Mouse (Mus musculus) midbrain, embryonic 11.5 days (tissue): ENCODE data around the gene Grpel1. TPM values are rescaled to one million over a fixed set of nuclear protein-coding genes. Genes with fewer than 3 reads are reported as not detected.

ENCODE experiments used
- ATAC-seq: fragments of 200-750 bp; cut with Nextera tagmentation; 2 replicates; pipeline ENCODE4 v1.8.0; 2017; ENCODE audit warnings: moderate TSS enrichment, moderate library complexity; ENCODE audit not compliant: low FRiP score
- DNase-seq: peaks from one replicate; pipeline ENCODE4 v3.0.0; 2015; ENCODE audit warnings: low spot score; ENCODE audit errors: missing footprints
- H3K27ac ChIP-seq: fragments of 300-500 bp; sonication (generic); 2 replicates; pipeline ENCODE4 v1.5.1; 2014; ENCODE audit warnings: low read depth, low read length
- H3K27me3 ChIP-seq: fragments of 300-500 bp; sonication (generic); 2 replicates; pipeline ENCODE4 v1.6.1; 2014; ENCODE audit warnings: mild to moderate bottlenecking, low read length, moderate library complexity, mixed read lengths; ENCODE audit not compliant: control insufficient read depth, insufficient read depth
- H3K36me3 ChIP-seq: fragments of 300-500 bp; sonication (generic); 2 replicates; pipeline ENCODE4 v1.6.1; 2014; ENCODE audit warnings: mild to moderate bottlenecking, low read length, moderate library complexity, mixed read lengths; ENCODE audit not compliant: control insufficient read depth, insufficient read depth
- H3K4me1 ChIP-seq: fragments of 300-500 bp; sonication (generic); 2 replicates; pipeline ENCODE4 v1.6.1; 2014; ENCODE audit warnings: low read length; ENCODE audit not compliant: control insufficient read depth, insufficient read depth
- H3K4me2 ChIP-seq: fragments of 300-500 bp; sonication (generic); 2 replicates; pipeline ENCODE4 v1.6.1; 2014; ENCODE audit warnings: mild to moderate bottlenecking, moderate library complexity
- H3K4me3 ChIP-seq: fragments of 300-500 bp; sonication (generic); 2 replicates; pipeline ENCODE4 v1.5.1; 2014; ENCODE audit warnings: low read depth, low read length
- H3K9ac ChIP-seq: fragments of 300-500 bp; sonication (generic); 2 replicates; pipeline ENCODE4 v1.6.1; 2014; ENCODE audit warnings: low read length
- H3K9me3 ChIP-seq: fragments of 300-500 bp; sonication (generic); 2 replicates; pipeline ENCODE4 v1.6.1; 2016; ENCODE audit warnings: low read length; ENCODE audit not compliant: control insufficient read depth
- WGBS: fragments of 180-500 bp; shearing (Covaris S2); extraction: QIAGEN DNeasy Blood & Tissue Kit; methylation state at CpG from one replicate; pipeline ENCODE4 v1.1.7; 2014; 5-methylcytosine and 5-hydroxymethylcytosine counted together
- polyA plus RNA-seq: library from polyadenylated mRNA; unstranded; fragments of >200 nt; fragmentation: Nextera tagmentation; extraction: Ambion mirVana; gene quantifications from 2 replicates; pipeline ENCODE4 v1.2.1, GENCODE M21; 2014

Gene Grpel1
- polyA plus RNA-seq, 1 experiment from 2014 or later, result 58.5 TPM

DNA sequence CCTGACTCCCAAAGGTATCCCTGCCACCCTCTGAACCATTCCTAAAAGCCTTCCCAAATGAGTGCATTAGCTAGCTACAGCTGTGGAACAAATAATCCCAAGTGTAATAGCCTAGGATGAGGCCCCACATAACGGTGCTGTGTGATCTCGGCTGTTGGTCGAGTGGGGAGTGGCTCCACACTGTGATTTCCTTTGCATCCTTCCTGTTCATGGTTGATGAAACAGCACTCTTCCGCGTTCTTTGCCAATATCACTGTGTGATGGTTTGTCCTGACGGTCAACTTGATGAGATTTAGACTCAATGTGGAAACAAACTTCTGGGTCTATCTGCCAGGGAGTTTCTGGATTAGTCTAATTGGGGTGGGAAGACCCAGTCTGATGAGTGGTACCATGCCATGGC lies 12.0 kb upstream of the Grpel1 start:
- H3K4me2 ChIP-seq, result no peak overlapping the region
- ATAC-seq (no peak), DNase-seq (no peak)
- H3K27ac ChIP-seq, result no peak overlapping the region
- H3K4me3 ChIP-seq, result no peak overlapping the region
- WGBS, result 85% methylated on average over 6 of the region's 6 CpGs
- H3K36me3 ChIP-seq, result no peaks in the 10 kb centered on the region
- H3K4me1 ChIP-seq, result no peaks in the 10 kb centered on the region
- H3K27me3 ChIP-seq, result no peaks in the 10 kb centered on the region
- H3K9ac ChIP-seq, result no peak overlapping the region
- H3K9me3 ChIP-seq, result no peaks in the 10 kb centered on the region

DNA sequence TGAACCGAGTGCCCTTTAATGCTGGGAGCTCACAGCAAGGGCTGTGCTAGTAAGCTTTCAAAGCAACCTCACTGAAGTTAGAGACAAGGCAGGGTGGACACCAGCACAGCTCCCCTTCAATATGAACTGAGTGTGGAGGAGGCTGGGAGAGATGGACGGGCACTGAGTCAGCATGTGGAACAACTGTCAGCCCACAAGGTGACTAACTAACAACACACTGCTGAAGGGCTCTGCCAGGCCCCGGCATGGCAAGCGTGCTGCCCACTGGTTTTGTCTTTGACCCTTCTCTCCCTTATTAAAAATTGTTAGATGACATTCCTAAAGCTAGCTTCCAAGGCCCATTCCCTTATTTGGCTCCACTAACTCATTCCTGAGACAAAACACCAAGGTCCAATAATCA lies 7.1 kb upstream of the Grpel1 start:
- ATAC-seq (no peak), DNase-seq (peak; percentile 33)
- Histone ChIP-seq H3K4me3 (no peak overlapping the region), H3K36me3 (no peaks in the 10 kb centered on the region), H3K27me3 (no peaks in the 10 kb centered on the region), H3K9me3 (no peaks in the 10 kb centered on the region), H3K9ac (no peak overlapping the region), H3K4me1 (0 out of 2 replicates have a peak, but pooled peaks cover under 1% of the 10 kb centered on the region), H3K4me2 (no peak overlapping the region), H3K27ac (no peak overlapping the region)
- WGBS, result 79% methylated on average over 4 of the region's 4 CpGs

DNA sequence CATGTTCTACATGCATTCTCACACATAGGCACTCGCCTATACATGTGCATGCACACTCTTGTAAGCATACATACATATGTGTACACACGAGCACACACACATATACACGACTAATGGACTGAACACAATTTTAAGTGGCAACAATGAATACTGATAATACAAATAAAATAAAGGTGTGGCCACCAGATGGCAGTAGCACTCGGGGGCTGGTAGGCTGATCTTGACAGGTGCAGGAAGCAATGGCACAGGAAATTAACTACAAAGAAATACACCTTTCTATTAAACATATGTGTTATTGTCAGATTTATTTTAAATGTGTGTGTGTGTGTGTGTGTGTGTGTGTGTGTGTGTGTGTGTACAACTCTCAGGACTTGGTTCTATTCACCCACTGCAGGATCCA lies 5.9 kb upstream of the Grpel1 start:
- WGBS, result 19% methylated on average over 4 of the region's 4 CpGs

DNA sequence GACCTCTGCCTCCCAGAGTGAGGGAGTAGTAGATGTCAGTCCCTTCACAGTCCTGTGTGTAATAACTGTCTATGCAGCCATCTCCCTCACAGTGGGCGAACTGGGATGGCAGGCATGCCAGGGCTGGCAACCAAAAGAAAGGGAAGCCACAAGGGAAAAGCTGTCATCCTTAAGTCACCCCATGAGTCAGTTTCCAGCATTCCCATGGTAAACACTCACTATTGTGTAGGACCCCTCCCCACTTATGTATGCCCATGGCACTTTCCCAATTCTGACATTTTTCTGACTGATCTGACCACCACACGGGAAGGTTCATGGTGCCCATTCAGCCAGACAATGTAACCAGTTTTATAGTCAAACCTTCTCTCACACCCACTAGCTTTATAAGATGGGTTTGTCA lies 4.1 kb upstream of the Grpel1 start:
- Histone ChIP-seq H3K4me3 (no peak overlapping the region), H3K9ac (no peak overlapping the region), H3K36me3 (no peaks in the 10 kb centered on the region), H3K4me1 (peaks cover 16% of the 10 kb centered on the region), H3K27me3 (no peaks in the 10 kb centered on the region), H3K4me2 (no peak overlapping the region), H3K9me3 (no peaks in the 10 kb centered on the region), H3K27ac (no peak overlapping the region)
- DNase-seq (no peak), ATAC-seq (no peak)
- WGBS, result 80% methylated on average over 2 of the region's 2 CpGs

More for the DNA sequence above, 5.9 kb upstream of the Grpel1 start:
- no peak overlapping the region for H3K9ac ChIP-seq
- DNase-seq (peak; percentile 92), ATAC-seq (peak; percentile 22; the same call in 1 of the 2 replicates)
- no peaks in the 10 kb centered on the region for H3K27me3 ChIP-seq
- no peaks in the 10 kb centered on the region for H3K9me3 ChIP-seq
- H3K4me1 ChIP-seq, result peaks cover 9% of the 10 kb centered on the region
- no peak overlapping the region for H3K4me2 ChIP-seq
- H3K27ac ChIP-seq, result no peak overlapping the region
- no peaks in the 10 kb centered on the region for H3K36me3 ChIP-seq
- no peak overlapping the region for H3K4me3 ChIP-seq

DNA sequence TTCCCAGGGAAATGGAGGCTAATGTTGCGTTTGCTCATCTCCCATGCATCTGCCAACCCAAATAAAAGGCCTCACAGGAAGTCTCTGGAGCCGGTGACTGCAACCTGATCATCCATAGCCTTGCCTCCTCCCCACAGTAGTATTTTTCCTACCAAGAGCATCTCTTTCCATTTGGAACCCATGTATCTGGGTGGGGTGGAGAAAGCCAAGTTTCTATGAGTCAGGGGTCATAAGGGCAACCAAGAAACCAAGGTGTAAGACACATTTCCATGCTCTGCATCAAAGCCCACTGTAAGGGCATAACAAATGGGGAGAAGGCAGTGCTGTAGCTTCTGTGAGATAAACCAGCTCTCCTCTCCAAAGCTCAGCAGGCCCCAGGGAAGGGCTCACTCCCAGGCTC lies 3.6 kb upstream of the Grpel1 start:
- ATAC-seq (no peak), DNase-seq (peak; percentile 53)
- Histone ChIP-seq H3K27ac (no peak overlapping the region), H3K27me3 (no peaks in the 10 kb centered on the region), H3K4me2 (no peak overlapping the region), H3K9ac (no peak overlapping the region), H3K36me3 (no peaks in the 10 kb centered on the region), H3K4me3 (no peak overlapping the region), H3K9me3 (no peaks in the 10 kb centered on the region), H3K4me1 (peaks cover 21% of the 10 kb centered on the region)
- WGBS, result 65% methylated on average over 2 of the region's 2 CpGs

DNA sequence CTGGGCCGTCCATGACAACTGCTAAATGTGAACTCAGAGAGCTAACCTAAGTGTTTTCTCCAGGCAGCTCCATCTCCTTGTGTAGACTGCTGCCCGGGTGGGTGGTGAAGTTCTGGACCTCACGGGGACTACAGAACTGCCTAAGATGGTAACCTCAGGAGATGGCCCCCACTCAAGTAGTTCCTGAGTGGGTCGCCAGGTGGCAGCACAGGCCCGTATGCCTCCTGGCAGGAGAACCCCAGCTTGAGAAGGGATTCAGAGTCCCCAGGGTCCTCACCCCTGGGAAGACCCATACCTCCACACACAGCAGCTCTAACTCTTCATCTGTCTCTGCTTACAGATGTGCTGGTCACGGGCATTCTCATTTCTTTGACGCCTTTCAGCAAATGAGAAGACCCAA lies 2.0 kb upstream of the Grpel1 start:
- ATAC-seq (no peak), DNase-seq (peak; percentile 98)
- no peak overlapping the region for H3K4me2 ChIP-seq
- WGBS, result 26% methylated on average over 7 of the region's 7 CpGs
- no peaks in the 10 kb centered on the region for H3K36me3 ChIP-seq
- no peaks in the 10 kb centered on the region for H3K9me3 ChIP-seq
- no peak overlapping the region for H3K27ac ChIP-seq
- no peak overlapping the region for H3K9ac ChIP-seq
- no peaks in the 10 kb centered on the region for H3K27me3 ChIP-seq
- no peak overlapping the region for H3K4me3 ChIP-seq
- peaks cover 21% of the 10 kb centered on the region for H3K4me1 ChIP-seq

DNA sequence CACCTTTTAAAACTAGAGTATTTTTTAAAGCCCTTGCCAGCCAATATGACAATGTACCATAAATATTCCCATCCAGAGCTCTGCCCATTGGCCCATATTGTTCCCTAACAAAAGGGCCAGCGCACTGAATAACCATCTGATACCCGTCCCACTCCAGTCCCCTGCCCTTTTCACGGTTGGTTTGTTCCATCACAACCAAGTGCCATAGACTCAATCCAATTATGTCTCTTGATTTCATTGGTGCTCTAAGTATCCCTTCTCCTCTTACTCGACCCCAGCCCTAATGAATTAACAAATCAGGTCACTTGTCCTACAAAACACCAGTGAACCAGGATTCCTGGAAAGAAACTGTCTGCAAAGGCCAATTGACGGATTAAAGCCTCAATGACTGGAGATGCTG lies 1.4 kb upstream of the Grpel1 start:
- Histone ChIP-seq H3K4me1 (peaks cover 21% of the 10 kb centered on the region), H3K27ac (no peak overlapping the region), H3K4me2 (peak overlapping the region; percentile 51; the same call in 1 of the 2 replicates), H3K36me3 (no peaks in the 10 kb centered on the region), H3K9ac (no peak overlapping the region), H3K27me3 (no peaks in the 10 kb centered on the region), H3K9me3 (no peaks in the 10 kb centered on the region), H3K4me3 (no peak overlapping the region)
- no peak for DNase-seq
- WGBS, result 17% methylated on average over 5 of the region's 5 CpGs
- ATAC-seq, result no peak

DNA sequence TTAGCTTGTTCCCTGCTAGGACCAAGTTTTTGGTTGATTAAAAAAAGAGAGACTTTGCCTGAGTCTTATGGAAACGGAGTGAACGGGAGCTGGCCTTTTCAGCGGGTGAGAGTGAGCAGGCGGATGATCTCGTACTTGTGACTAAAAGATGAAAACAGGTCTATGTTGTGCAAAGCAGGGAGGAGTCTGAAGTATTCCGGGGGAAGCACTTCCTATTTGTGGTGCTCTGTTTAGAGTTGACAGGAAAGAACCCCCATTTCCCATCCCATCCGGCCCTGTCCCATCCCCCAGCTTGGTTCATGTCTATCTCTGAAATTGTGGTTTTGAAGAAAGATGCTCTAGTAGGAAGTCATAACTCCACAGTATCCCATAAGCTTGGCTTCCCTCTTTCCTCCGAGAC lies 1.1 kb downstream of the Grpel1 start:
- H3K4me1 ChIP-seq, result peaks cover 21% of the 10 kb centered on the region
- H3K27me3 ChIP-seq, result no peaks in the 10 kb centered on the region
- H3K27ac ChIP-seq, result no peak overlapping the region

DNA sequence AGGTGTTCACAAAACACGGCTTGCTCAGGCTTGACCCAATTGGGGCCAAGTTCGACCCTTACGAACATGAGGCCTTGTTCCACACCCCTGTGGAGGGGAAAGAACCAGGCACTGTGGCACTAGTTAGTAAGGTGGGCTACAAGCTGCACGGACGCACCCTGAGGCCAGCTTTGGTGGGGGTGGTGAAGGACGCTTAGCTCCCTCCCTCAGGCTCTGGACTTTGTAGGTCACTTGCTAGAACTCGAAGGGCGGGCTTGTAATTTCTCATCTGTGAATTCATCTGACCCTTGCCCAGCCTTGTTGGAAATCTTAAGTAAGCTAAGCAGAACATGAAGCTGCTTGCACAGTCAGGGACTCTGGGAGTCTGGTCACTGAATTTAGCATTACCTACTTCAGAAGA lies 6.4 kb downstream of the Grpel1 start:
- no peak for ATAC-seq
- 93% methylated on average over 8 of the region's 8 CpGs for WGBS
- Histone ChIP-seq H3K9ac (no peak overlapping the region), H3K36me3 (peaks cover 12% of the 10 kb centered on the region; the same call in 1 of the 2 replicates), H3K4me2 (no peak overlapping the region), H3K27ac (no peak overlapping the region), H3K9me3 (no peaks in the 10 kb centered on the region), H3K4me1 (no peaks in the 10 kb centered on the region; the same call in 1 of the 2 replicates), H3K4me3 (no peak overlapping the region), H3K27me3 (no peaks in the 10 kb centered on the region)
- DNase-seq, result no peak

More for the DNA sequence above, 1.1 kb downstream of the Grpel1 start:
- no peaks in the 10 kb centered on the region for H3K9me3 ChIP-seq
- peak overlapping the region; percentile 85 for H3K4me3 ChIP-seq
- DNase-seq (no peak), ATAC-seq (no peak)
- H3K9ac ChIP-seq, result peak overlapping the region; percentile 80
- WGBS, result 37% methylated on average over 8 of the region's 8 CpGs
- peaks cover 3% of the 10 kb centered on the region; the same call in 1 of the 2 replicates for H3K36me3 ChIP-seq
- peak overlapping the region; percentile 94 for H3K4me2 ChIP-seq
